Mouse (Mus musculus): ENCODE results near the gene Vps54.
A peak's percentile ranks its signal among the peaks of the same experiment; 100 is the strongest.
"Not testable (repeated sequence)": the region's sequence is repeated elsewhere in the genome, so short reads cannot be mapped to it uniquely, and the experiment has no call there.

The Vps54 gene

DNA sequence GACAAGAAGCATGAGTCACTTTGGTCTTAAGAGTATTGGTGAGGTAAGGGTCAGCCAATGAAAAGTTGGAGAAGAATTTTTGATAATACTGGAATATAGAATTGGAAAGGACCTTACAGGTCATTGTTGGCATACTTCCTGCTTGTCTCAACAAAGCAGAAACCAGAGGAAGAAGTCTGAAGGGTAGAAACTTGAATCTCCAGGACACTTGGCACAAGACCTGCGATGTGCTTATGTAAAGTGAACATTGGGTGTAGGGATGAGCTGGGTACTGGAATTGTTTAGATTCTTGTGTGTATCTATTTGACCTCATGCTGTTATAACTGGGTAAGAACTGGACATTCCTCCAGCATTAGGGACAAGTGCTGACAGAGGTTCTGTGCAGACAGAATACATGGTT lies 2.3 kb downstream of the Vps54 start:
- DNase-seq (ENCODE audit: low read depth, low spot score) = no peak

DNA sequence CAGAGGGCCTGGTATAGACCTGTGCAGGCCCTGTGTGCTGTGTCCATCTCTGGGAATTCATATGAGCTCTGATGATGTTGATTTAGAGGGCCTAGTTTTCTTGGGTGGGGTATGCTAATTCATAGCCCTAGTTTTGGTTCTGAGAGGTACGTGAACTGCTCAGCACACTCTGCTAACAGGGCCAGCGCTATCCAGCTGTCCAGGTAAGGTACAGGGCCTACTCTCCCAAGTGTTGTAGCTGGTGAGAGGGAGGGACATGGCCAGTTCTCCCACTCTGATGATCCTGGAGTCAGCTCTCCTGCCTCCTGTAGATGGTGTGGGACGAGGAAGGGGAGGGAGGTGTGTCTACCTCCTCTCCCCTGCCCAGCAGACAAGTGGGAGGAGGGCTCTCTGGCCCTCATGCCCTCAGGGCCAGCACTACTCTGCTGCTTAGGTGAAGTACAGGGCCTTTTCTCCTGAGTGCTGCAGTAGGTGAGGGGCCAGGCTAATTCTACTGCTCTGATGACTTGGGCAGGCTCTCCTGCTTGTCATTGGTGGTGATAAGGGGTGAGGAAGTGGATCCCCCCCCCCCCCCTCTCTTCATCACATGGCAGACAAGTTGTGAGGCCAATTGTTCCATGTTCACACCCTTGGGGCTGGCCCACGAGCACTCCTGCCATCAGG lies 8.3 kb downstream of the Vps54 start:
- no peak for DNase-seq (ENCODE audit: low read depth, low spot score)

DNA sequence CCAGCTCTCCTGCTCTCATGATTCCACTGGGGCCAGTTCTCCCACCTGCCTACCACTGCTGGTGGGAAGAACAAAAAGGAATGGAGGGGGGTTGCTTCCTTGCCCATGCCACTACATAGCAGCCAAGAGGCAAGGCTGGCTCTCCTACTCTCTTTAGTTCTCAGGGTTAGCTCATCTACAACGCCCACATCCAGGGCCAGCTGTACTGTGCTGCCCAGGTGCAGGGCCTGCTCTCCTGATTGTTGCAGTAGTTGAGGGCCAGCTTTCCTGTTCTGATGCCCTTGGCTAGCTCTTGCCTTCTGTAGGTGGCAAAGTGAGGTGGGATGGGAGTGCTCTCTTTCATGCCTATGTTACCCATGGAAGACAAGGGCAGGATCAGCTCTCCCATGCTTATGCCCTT lies 8.9 kb downstream of the Vps54 start:
- DNase-seq (ENCODE audit: low read depth, low spot score) = no peak

DNA sequence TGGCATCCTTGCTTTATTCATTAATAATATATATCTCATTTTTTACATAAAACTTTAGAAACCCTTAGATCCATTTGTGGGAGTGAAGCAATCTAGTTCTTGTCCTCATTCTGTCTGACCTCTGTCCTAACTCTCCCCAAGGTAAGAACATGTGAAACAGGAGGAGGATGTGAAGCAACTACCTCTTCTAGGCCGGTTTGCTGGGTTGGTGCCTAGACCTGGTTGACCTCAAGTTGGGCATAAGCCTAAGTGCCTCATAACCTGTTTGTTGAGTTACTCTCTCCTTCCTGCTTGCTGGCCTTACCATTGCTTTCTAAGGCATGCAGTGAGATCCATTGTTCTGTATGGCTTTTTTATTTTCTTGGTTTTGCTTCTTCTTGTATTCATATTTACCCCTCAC lies 11.3 kb downstream of the Vps54 start:
- no peak for DNase-seq (ENCODE audit: low read depth, low spot score)

DNA sequence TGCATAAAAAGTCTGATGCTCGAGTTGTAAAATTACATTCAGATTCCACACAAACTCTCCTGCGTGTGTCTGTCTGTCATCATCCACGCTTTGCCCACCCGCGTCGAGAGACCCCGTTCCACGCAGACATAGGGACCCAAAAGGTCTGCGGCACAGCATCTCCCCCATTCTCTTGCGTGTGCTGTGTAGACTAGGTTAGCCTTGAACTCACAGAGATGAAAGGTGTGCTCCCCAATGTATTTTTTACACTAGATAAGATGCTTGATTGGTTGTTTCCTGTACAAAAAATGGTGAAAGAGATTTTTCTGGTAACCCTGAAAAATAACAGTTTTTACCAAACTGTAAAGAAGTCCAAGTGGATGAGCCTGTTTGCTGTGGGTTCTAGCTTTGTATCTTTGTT lies 19.5 kb downstream of the Vps54 start:
- peak; percentile 69 for DNase-seq (ENCODE audit: low read depth, low spot score)

DNA sequence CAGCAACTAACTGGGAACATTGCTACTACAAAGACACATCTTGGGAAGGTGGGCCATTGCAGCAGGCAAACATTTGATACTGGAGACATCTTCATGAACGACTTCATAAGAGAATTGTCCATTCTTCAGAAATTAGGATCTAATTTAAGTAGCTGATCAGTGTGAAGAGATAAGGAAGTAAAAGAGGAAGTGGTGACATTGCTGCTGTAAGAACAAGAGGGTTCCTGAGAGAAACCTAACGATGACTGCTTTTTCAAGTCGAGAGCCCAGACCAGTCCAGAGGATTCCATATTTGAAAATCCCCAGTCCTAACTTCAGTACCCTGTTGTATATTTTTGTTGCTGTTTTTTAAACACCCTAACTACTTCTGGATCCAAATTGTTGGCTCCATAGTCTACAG lies 26.3 kb downstream of the Vps54 start:
- no peak for DNase-seq (ENCODE audit: low read depth, low spot score)

DNA sequence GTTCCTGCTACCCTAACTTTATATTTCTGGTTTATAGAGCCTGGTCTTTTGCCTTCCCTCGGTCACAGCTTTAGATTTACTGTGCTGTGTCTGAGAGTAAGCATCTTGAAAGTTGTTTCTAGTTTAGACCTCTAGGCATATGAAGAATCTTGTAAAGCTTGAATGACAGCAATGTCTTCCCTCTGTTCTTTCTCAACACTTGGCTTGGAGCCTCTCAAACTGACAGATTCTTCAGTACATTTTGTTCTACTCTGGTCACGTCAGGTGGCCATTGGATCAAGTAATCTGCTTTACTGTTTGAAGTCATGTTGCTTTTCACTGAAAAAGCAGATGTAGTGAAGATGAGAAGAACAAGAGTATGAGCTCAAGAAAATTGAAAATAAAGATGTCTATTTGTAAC lies 37.1 kb downstream of the Vps54 start:
- DNase-seq (ENCODE audit: low read depth, low spot score) = no peak

DNA sequence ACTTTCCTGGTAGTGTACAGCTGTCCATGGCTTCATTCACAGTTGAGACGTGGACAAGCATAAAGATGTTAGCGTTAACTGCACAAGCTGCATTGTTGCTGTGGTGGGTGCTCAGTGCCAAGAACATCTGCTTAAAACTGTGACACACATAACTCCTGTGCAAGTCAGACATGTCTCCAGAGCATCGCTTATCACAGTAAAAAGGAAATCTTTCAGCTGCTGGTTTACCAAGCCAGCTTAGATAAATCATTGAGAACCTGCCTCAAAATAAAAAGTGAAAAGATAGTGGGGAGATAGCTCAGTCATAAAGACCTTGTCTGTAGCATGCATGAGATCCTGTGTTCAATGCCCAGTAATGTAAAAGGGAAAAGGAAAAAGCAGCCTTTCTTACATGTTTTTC lies 47.3 kb downstream of the Vps54 start:
- no peak for DNase-seq (ENCODE audit: low read depth, low spot score)

DNA sequence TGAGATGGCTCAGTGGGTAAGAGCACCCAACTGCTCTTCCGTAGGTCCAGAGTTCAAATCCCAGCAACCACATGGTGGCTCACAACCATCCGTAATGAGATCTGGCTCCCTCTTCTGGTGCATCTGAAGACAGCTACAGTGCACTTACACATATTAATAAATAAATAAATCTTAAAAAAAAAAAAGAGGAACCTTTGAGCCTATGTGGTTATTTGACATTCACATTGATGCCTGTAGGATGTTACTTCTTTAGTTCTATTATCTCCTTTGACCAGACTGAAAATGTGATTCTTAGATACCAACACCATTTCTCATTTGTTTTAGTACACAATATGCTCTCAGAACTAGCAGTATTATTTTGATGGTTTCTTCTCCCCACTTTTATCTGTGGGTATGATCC lies 49.1 kb downstream of the Vps54 start:
- not testable (repeated sequence) for DNase-seq (ENCODE audit: low read depth, low spot score)

DNA sequence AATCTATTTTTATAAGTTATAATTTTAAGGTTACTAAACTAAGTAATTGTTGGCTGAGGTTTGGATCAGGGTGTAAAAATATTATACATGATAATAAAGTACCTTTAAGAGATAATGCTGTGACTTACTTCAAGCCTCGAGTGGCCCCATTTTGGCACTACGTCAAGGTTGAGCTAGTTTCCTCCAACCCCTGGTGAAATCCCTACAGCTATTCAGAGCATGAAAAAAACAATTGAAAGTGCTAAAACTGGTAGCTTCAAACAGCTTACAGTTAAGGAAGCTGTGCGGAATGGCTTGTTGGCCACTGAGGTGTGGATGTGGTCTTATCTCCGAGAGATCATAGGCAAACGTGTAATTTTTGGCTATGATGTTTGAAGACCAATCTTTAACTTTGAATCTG lies 56.4 kb downstream of the Vps54 start:
- DNase-seq (ENCODE audit: low read depth, low spot score) = no peak

DNA sequence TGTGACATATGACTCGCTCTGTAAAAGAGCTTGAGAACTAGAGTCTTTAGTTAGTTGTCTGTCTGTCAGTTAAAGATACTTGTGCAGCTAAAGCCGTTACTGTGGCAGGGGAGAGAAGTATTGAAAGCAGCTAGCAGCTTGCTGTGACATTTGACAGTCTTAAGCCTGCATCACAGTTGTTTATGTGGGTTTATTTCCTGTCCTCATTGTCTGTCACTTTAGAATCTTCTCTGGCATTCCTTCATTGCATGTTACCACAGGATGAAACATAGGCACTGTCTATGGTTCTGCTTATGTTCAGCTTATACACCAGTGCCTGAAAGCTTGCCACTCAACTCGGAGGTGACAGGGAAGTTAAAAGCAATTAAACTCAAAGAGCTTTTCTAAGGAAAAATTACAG lies 64.5 kb downstream of the Vps54 start:
- no peak for DNase-seq (ENCODE audit: low read depth, low spot score)

DNA sequence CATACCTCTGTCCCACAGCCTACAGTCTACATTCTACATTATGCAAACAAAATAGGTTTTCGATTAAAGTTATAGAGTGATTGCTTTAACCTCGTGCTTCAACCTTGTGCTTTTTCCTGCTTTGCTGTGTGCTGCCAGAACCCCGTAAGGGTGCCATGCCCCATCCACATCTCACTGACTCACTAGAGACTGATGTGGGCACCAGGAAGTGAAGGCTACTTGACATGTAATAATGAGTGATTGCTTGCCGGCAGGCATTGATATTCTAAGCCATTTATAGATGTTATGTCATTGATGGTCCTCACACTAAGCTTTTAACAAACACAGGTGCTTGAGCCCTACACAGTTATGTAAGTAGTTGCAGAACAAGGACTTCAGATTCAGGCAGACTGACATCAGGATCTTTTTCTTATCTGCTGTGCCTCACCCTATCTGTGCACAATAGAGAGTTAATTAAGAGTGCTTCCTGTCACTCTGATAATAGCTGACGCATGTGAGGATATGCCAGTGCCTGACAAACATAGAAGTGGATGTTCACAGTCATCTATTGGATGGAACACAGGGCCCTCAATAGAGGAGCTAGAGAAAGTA lies 68.1 kb downstream of the Vps54 start:
- no peak for DNase-seq (ENCODE audit: low read depth, low spot score)

DNA sequence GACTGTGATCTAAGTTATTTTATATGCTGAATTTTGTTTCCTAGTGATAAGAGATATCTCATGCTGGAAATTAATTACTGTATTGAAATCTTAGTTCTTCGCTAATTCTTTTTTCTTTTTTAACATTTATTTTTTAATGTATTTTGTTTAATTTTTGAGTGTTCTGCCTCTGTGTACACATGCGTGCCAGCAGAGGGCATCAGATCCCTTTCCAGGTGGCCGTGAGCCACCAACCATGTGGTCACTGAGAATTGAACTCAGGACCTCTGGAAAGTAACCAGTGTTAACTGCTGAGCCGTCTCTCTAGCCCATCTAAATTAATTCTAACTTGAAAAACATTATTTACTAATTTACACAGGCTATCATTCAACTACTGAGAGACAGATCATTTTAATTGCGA lies 69.0 kb downstream of the Vps54 start:
- peak; percentile 26 for DNase-seq (ENCODE audit: low read depth, low spot score)

DNA sequence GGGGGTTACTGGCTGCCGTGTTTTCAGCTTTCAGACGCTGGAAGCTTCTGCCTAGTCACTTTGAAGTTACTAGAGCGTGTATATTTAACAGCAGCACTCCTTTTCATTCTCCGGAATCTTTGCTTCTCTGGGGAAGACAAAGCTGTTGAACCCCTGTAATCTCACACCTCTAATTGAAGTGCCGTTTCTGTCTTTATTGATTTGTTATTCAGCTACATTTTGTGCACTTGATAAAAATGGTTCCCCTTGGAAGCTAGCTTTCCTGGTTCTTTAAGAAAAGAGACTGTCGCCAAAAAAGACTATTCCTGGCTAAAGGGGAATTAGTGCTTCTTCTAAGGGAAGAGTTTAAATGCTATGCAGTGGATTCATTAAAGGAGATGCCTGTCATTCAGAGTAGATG lies 70.4 kb downstream of the Vps54 start:
- DNase-seq (ENCODE audit: low read depth, low spot score) = no peak

DNA sequence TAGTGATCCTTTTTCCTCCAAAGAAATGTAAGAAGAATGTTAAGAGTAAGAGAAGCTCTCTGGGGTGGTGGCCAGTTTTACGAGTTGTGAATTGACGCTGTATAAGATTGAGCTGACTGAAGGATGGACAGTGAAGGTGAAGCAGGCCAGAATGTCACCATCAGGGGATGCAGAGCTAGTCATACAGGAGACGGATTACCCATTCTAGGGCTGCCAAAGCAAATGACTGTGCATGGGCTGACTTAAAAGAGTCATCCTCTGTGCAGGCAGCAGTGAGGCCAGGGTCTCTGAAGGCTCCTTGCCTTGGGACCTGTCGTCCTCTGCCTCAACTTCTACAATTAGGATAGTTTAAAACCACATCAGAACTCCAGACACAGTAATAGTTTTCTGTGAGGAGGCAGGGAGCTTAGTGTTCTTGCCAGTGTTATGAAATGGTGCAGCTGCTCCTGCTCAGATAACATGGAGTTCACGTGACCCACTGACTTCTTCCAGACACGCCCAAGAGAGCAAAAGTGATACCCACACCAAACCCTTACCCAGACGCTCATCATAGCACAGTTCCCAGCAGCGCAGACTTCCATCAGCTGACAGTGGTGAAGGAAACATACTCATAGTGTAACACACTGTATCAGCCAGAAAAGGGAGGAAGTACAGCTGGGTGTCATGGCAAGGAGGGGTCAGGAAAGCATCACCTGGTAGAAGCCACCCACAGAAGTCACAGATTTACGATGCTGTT lies 75.0 kb downstream of the Vps54 start:
- DNase-seq (ENCODE audit: low read depth, low spot score) = no peak

DNA sequence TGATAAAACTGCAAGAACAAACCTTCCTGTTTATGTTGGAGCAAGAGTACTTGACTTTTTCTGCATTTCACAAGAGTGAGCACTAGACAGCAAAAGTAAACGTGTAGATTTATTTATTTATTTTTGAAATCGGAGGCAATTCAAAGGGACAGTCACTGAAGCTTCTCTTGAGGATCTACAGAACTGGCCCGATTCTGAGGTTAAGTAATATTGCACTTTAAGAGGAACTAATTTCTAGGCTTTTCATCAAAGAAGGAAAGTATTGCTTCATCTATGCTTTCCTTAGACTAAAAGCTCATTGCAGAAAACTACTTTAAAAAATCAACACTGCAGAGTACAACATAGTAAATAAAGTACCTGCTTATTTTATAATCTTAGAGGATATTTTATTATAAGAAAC lies 82.5 kb downstream of the Vps54 start:
- no peak for DNase-seq (ENCODE audit: low read depth, low spot score)

DNA sequence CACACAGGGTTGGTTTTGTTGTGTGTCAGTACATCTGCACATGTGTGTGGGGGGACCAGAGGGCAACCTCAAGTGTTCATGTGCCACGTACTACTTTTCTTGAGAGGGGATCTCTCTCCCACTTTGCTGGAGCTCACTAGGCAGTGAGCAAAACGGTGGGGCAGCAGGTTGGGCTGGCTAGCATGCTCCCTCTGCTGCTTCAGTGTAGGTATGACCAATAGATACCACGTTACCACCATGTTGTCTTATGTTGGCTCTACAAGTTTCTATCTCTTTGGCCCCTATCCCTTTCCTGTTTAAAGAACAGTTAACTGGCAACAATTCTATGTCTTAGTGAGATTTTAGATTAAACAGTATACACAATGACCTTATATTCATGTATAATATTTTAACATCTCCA lies 83.3 kb downstream of the Vps54 start:
- DNase-seq (ENCODE audit: low read depth, low spot score) = peak; percentile 49

DNA sequence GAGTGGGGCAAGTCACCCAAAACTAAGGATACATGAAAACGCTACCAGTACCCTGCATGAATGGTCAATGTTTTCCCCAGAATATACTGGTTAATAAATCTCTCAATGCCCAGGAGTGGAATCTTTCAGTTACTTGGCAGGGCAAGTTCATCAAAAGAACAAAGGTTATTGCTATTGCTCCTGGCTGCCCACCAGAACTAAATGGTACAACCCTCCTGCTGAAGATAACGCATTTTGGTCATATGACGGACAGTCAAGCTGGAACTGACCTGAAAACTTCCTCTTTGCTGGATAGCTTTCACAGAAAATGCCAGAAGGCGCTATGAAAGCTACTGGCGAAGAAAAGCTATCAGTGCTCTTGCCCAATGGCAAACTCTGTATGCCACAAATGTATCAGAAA lies 86.7 kb downstream of the Vps54 start:
- DNase-seq (ENCODE audit: low read depth, low spot score) = no peak

DNA sequence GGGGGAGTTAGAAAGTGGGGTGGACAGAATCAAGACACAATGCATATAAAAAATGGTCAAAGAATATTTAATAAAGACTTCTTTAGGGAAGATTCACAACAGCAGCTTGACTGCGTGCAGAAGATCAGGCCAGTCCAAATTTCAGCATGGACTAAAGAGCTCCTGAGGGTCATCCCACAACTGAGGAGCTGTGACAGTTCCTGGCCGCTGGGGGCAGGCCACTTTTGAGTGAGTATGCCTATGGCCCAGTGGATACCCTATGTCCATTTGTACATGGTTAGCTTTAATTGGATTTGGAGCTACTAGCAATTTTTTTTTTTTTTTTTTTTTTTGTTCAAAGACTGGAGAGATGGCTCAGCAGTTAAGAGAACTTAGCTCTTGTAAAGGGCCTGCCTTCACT lies 87.7 kb downstream of the Vps54 start:
- DNase-seq (ENCODE audit: low read depth, low spot score) = peak; percentile 48

DNA sequence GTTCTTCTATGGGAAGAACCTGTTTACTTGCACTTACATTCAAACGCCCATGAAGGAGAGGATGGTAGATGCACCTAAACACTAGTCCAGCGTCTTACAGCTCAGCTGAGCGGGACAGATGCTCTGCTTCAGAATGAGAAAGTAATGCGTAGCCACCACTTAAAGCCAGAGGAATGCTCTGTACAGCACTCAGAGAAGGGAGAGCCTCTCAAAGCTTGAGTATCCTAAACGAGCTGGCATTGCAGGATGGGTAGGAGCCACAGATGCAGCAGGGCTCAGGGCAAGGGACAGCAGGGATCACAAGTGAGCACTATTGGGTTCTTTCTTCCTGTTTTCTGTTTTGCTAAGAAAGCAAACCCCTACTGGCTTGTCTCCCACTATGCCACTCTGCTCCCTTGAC lies 88.4 kb downstream of the Vps54 start:
- no peak for DNase-seq (ENCODE audit: low read depth, low spot score)

DNA sequence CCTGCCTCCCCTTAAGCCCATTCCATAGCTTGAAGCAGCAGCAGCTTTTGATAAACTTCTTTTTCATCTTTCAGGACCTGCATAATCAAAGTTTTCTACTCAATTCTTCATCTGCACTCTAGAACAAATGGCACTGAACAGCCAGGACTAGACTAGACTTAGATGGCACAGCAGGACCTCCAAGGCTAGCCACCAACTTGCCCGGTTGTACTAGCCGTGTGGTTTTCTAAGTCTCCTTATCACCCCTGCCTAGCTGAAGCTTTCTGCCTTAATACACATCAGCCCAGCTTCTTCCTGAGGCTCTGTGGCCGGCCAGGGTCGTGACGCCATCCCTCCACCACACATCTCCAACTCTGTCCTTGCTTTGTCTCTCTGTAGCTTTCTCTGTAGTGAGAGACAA lies 89.1 kb downstream of the Vps54 start:
- DNase-seq (ENCODE audit: low read depth, low spot score) = no peak

DNA sequence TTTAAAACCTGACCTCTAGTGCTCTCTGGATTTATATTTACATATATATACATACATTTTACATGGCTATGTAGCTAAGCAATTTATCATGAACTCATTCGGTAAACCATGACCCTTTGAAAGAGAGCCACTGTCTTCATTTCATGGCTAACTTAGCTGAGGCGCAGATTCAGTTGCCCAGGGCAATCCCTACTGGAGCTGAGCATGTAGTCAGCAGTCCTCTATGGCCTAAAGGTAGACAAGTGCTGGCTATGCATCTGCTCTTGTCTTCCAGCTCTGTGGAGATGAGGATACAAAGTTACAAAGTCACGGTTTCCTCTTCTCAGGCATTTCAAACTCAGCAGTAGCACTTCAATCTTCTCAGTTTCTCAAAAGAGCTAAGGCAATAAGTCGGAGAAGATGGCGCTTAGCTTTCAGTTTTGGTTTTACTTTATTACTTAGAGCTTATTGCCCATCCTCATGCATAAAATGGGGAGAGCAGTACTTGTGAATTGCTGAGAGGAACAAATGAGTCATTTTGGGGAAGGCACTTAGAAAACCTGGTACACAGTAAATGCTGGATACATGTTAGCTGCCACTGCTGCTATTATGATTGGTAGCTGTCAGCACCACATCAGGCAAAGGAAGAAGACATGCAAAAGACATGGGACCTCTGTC lies 93.7 kb downstream of the Vps54 start:
- DNase-seq (ENCODE audit: low read depth, low spot score) = no peak

DNA sequence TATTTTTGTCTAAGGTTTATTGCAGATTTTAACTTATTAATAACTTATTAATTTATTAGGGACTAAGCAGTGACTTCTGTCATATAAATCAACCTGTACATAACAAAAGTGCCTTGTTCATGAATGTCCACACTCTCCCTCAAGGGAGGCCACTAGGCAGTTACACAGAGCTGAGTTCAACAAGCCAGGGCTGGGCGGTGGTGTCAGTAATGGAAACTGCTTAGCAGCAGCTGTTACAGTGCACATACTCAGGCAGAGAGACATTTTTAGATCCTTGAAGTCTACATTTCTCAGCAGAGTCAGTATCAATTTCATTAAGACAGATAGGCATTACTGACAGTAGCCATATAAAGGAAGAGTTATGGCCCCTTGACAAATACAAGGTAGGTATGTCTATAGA lies 98.8 kb downstream of the Vps54 start:
- no peak for DNase-seq (ENCODE audit: low read depth, low spot score)

All from ZHBTc4 (cell line).